Mouse (Mus musculus) lung, postnatal 36 days (tissue): ENCODE measurements around the gene Acad9.
"Not testable (repeated sequence)": the region's sequence is repeated elsewhere in the genome, so short reads cannot be mapped to it uniquely, and the experiment has no call there.

Experiments
- DNase-seq: peaks from one replicate; pipeline ENCODE4 v3.0.0; 2022; ENCODE audit warnings: mixed read lengths

The Acad9 gene

GRCm38 (mm10) chr3:36095371-36095770 is 29.6 kb downstream of the Acad9 start:
- no peak for DNase-seq

DNA sequence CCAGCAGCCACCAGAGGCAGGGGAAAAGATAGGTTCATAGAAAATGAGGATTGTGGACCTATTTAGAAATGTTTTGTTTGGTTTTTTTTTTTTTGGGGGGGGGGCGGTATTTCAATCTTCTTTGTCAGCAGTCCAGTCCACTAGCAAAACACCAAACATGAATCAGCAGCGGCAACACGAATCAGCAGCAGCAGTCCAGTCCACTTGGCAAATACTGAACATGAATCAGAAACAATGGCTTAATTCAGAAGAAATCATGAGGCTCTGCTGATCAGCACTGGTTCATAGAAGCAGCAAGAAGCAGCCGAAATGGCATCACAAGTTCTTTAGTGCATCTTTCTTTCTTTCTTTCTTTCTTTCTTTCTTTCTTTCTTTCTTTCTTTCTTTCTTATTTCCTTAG is 50.3 kb downstream of the Acad9 start:
- no peak for DNase-seq

GRCm38 (mm10) chr3:36119684-36120548 is 54.1 kb downstream of the Acad9 start:
- no peak for DNase-seq

- not testable (repeated sequence) for DNase-seq
Observed at GRCm38 (mm10) chr3:36126176-36126575, 60.4 kb downstream of the Acad9 start.

DNA sequence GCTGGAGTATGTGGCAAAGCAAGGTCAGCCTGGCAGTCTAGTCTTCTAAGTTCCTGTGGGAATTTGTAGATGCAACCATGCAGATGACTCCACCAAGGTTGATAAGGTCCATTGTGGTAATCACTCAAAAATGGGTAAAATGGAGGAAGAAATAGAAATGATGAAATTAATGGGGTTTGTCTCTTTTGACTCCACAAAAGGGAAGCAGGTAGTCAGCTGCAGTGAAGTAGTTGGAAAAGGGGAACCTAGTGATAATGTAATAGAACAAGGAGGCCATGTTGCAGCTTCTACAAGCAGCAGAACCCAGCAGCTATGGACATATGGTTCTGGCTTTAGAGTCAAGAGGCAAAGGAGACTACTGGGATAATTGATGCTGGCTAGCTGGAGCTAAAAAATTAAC is 70.4 kb downstream of the Acad9 start:
- no peak for DNase-seq

DNA sequence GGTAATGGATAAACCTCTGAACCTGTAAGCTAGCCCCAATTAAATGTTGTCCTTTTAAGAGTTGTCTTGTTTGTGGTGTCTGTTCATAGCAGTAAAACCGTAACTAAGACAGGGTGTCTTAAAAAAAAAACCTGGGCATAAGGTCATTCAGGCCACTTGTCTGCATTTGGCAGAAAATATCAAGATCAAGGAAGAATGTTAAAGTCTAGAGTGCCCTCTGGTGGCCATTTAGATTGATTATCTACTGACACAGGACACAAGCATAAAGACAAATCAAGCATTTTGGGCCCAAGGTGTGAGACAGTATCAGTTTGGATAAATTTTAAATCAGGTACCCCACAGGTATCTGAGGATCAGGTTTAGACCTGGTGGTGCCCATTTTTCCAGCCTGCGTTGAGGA is 71.8 kb downstream of the Acad9 start:
- DNase-seq: peak; percentile 74

DNA sequence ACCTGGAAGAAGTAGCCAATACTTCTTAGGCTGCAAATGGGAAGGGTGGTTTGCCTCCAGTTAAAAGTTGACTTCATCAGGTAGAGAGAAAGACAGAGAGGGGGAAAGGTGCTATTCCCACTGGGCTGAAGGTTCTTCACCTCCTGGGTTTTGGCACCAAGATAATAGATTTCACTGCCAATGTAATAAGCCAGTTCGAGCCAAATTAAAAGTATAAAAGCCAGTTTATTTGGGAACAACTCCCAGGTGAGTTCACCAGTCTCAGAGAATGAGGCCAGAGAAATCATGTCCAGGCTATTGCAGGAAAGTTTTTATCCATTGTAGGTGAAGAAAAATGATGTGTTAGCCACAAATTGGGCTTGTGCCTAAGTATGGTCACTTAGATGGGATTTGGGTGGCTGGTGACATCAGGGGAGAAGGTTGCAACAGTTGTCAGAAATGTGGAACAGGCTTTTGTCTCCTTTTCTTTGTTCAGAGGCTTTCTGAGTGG is 72.4 kb downstream of the Acad9 start:
- DNase-seq: no peak

- no peak for DNase-seq
Observed at GRCm38 (mm10) chr3:36138996-36139395, 73.2 kb downstream of the Acad9 start.
